Mouse (Mus musculus) midbrain, embryonic 11.5 days (tissue): ENCODE results near the gene Scai. TPM values are rescaled to one million over a fixed set of nuclear protein-coding genes. Genes with fewer than 3 reads are reported as not detected.
A peak's percentile ranks its signal among the peaks of the same experiment; 100 is the strongest.
"Not testable (repeated sequence)": the region's sequence is repeated elsewhere in the genome, so short reads cannot be mapped to it uniquely, and the experiment has no call there.

Experiments used
- ATAC-seq: fragments of 200-750 bp; cut with Nextera tagmentation; 2 replicates; pipeline ENCODE4 v1.8.0; 2017; ENCODE audit warnings: moderate TSS enrichment, moderate library complexity; ENCODE audit not compliant: low FRiP score
- DNase-seq: peaks from one replicate; pipeline ENCODE4 v3.0.0; 2015; ENCODE audit warnings: low spot score; ENCODE audit errors: missing footprints
- H3K27ac ChIP-seq: fragments of 300-500 bp; sonication (generic); 2 replicates; pipeline ENCODE4 v1.5.1; 2014; ENCODE audit warnings: low read depth, low read length
- H3K27me3 ChIP-seq: fragments of 300-500 bp; sonication (generic); 2 replicates; pipeline ENCODE4 v1.6.1; 2014; ENCODE audit warnings: mild to moderate bottlenecking, low read length, moderate library complexity, mixed read lengths; ENCODE audit not compliant: control insufficient read depth, insufficient read depth
- H3K36me3 ChIP-seq: fragments of 300-500 bp; sonication (generic); 2 replicates; pipeline ENCODE4 v1.6.1; 2014; ENCODE audit warnings: mild to moderate bottlenecking, low read length, moderate library complexity, mixed read lengths; ENCODE audit not compliant: control insufficient read depth, insufficient read depth
- H3K4me1 ChIP-seq: fragments of 300-500 bp; sonication (generic); 2 replicates; pipeline ENCODE4 v1.6.1; 2014; ENCODE audit warnings: low read length; ENCODE audit not compliant: control insufficient read depth, insufficient read depth
- H3K4me2 ChIP-seq: fragments of 300-500 bp; sonication (generic); 2 replicates; pipeline ENCODE4 v1.6.1; 2014; ENCODE audit warnings: mild to moderate bottlenecking, moderate library complexity
- H3K4me3 ChIP-seq: fragments of 300-500 bp; sonication (generic); 2 replicates; pipeline ENCODE4 v1.5.1; 2014; ENCODE audit warnings: low read depth, low read length
- H3K9ac ChIP-seq: fragments of 300-500 bp; sonication (generic); 2 replicates; pipeline ENCODE4 v1.6.1; 2014; ENCODE audit warnings: low read length
- H3K9me3 ChIP-seq: fragments of 300-500 bp; sonication (generic); 2 replicates; pipeline ENCODE4 v1.6.1; 2016; ENCODE audit warnings: low read length; ENCODE audit not compliant: control insufficient read depth
- WGBS: fragments of 180-500 bp; shearing (Covaris S2); extraction: QIAGEN DNeasy Blood & Tissue Kit; methylation state at CpG from one replicate; pipeline ENCODE4 v1.1.7; 2014; 5-methylcytosine and 5-hydroxymethylcytosine counted together
- polyA plus RNA-seq: library from polyadenylated mRNA; unstranded; fragments of >200 nt; fragmentation: Nextera tagmentation; extraction: Ambion mirVana; gene quantifications from 2 replicates; pipeline ENCODE4 v1.2.1, GENCODE M21; 2014

The Scai gene
- polyA plus RNA-seq, 1 experiment from 2014 or later, result 8.2 TPM

DNA sequence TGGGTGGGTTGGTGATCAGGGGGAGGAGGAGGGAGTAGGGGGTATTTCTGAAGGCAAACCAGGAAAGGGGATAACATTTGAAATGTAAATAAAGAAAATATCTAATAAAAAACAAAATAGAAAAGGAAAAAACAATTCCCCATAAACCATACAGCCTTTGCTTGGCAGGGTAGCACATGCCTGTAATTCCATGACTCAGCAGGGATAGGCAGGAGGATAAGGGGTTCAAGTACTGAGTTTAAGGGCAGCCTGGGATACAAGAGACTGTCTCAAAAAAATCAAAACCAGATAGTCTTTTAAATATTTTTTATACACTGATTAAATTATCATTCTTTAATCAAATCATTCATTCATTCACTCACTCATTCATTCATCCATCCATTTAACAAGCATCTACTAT lies 80.0 kb downstream of the Scai start:
- Histone ChIP-seq H3K9me3 (no peaks in the 10 kb centered on the region), H3K4me3 (no peak overlapping the region), H3K4me2 (no peak overlapping the region), H3K36me3 (no peaks in the 10 kb centered on the region), H3K4me1 (no peaks in the 10 kb centered on the region), H3K27me3 (no peaks in the 10 kb centered on the region), H3K27ac (no peak overlapping the region), H3K9ac (no peak overlapping the region)
- ATAC-seq (no peak), DNase-seq (no peak)

DNA sequence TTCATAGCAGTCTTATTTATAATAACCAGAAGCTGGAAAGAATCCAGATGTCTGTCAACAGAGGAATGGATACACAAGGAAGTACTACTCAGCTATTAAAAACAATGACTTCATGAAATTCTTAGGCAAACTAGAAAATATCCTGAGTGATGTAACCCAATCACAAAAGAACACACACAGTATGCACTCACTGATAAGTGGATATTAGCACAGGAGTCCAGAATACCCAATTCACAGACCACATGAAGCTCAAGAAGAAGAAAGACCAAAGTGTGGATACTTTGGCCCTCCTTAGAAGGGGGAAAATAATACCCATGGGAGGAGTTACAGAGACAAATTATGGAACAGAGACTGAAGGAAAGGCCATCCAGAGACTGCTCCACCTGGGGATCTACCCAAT lies 80.8 kb downstream of the Scai start:
- H3K27ac ChIP-seq, H3K9me3 ChIP-seq, H3K4me2 ChIP-seq, H3K4me1 ChIP-seq, H3K36me3 ChIP-seq, H3K9ac ChIP-seq, H3K4me3 ChIP-seq, ATAC-seq, DNase-seq, H3K27me3 ChIP-seq: not testable (repeated sequence)

DNA sequence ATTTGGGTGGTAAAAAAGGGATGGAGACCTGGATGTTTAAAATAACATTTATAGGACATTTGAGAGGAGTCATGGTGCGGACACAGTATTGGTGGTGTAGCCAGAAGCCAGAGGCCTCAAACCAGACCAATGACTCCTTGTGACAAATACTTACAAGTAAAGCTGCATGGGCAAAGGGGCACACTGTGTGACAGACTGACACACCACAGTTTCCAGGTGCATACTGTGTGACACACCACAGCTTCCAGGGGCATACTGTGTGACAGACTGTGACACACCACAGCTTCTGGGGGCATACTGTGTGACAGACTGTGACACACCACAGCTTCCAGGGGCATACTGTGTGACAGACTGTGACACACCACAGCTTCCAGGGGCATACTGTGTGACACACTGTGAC lies 90.6 kb downstream of the Scai start:
- not testable (repeated sequence) for H3K9me3 ChIP-seq, H3K4me3 ChIP-seq, H3K4me1 ChIP-seq, DNase-seq, H3K4me2 ChIP-seq, ATAC-seq, H3K36me3 ChIP-seq, H3K9ac ChIP-seq, H3K27me3 ChIP-seq, H3K27ac ChIP-seq
- WGBS, result 95% methylated on average over 1 of the region's 1 CpGs

DNA sequence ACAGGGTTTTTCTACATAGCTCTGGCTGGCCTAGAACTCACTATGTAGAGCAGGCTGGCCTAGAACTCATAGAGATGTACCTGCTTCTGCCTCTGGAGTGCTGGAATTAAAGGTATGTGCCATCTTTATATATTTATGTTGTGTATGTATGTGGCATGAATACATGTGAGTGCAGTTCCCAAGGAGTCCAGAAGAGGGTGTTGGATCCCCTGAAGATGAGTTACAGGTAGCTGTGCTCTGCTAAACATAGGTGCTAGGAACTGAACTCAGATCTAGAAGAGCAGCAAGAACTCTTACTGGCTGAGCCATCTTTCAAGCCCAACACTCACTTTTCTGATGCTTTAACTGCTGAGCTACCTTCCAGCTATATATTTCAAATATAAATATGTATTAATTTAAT lies 92.5 kb downstream of the Scai start:
- no peaks in the 10 kb centered on the region for H3K4me1 ChIP-seq
- H3K27me3 ChIP-seq, result no peaks in the 10 kb centered on the region
- H3K27ac ChIP-seq, result no peak overlapping the region
- ATAC-seq (no peak), DNase-seq (no peak)
- no peak overlapping the region for H3K4me2 ChIP-seq
- H3K4me3 ChIP-seq, result no peak overlapping the region
- H3K9me3 ChIP-seq, result no peaks in the 10 kb centered on the region
- H3K9ac ChIP-seq, result no peak overlapping the region
- H3K36me3 ChIP-seq, result 0 out of 2 replicates have a peak, but pooled peaks cover under 1% of the 10 kb centered on the region

DNA sequence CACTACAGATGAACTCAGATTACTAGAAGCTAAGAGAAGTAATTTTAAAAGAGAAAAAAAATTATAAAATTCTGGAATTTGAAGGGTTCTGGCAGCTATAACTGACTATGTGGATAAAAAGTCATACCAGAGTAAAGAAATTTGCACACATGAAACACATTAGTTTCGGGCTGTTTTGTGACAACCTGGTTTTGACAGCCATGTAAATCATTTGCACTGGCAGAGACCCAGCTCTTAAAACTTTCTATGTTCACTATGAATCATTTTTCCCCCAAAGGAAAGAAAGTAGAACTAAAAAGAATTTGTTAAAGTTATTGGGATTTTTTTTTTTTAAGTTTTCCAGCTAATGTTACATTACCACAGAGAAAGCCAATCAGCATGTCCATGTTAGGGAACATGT lies 98.6 kb downstream of the Scai start:
- no peaks in the 10 kb centered on the region for H3K27me3 ChIP-seq

DNA sequence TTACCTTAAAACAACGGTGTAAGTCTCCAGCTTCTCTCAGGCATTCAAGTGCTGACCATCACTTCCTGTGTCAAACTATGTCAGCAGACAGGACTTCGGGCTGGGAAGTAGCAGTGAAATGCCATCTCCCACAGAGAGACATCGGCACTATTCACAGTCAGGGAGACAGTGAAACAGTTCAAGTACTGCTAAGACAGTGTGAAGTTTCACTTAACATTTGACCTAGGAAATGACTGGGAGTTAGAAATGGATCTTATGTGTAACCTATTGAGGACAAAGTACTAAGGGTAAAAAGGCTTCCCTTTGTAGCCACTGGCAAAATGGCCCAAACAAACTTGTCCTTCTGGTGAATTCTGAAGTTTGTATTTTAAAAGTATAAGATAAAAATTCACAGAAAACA lies 107.8 kb downstream of the Scai start:
- peaks cover 8% of the 10 kb centered on the region for H3K36me3 ChIP-seq
- 89% methylated on average over 3 of the region's 3 CpGs for WGBS
- no peak for DNase-seq

More for the DNA sequence above, 98.6 kb downstream of the Scai start:
- Histone ChIP-seq H3K9ac (no peak overlapping the region), H3K36me3 (0 out of 2 replicates have a peak, but pooled peaks cover 2% of the 10 kb centered on the region), H3K4me1 (no peaks in the 10 kb centered on the region), H3K27ac (no peak overlapping the region), H3K9me3 (no peaks in the 10 kb centered on the region), H3K4me2 (no peak overlapping the region), H3K4me3 (no peak overlapping the region)
- 88% methylated on average over 1 of the region's 1 CpGs for WGBS
- ATAC-seq (no peak), DNase-seq (no peak)

DNA sequence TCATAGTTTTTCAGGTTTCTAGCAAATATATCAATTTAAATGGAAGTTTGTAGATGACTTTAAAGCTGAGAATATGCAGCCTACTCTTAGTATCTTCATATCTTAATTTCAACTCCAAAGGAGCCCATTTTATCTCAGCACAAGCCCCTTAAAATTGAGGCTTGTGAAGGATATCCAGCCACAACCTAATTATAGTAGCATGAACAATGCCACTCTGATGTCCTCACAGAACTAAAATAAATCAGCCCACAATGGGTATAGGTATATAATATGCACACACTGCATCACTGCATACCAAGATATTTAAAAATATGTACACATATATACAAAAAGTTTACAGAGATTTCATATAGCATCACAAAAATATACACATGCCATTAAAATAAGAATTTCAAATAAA lies 119.9 kb downstream of the Scai start:
- Histone ChIP-seq H3K4me1 (no peaks in the 10 kb centered on the region), H3K27ac (no peak overlapping the region), H3K36me3 (no peaks in the 10 kb centered on the region), H3K4me3 (no peak overlapping the region), H3K27me3 (no peaks in the 10 kb centered on the region), H3K9me3 (no peaks in the 10 kb centered on the region), H3K4me2 (no peak overlapping the region), H3K9ac (no peak overlapping the region)
- DNase-seq, result no peak
- no peak for ATAC-seq

More for the DNA sequence above, 107.8 kb downstream of the Scai start:
- no peak overlapping the region for H3K4me3 ChIP-seq
- no peaks in the 10 kb centered on the region for H3K4me1 ChIP-seq
- H3K27ac ChIP-seq, result no peak overlapping the region
- ATAC-seq, result no peak
- no peaks in the 10 kb centered on the region for H3K27me3 ChIP-seq
- no peaks in the 10 kb centered on the region for H3K9me3 ChIP-seq
- H3K4me2 ChIP-seq, result no peak overlapping the region
- H3K9ac ChIP-seq, result no peak overlapping the region

DNA sequence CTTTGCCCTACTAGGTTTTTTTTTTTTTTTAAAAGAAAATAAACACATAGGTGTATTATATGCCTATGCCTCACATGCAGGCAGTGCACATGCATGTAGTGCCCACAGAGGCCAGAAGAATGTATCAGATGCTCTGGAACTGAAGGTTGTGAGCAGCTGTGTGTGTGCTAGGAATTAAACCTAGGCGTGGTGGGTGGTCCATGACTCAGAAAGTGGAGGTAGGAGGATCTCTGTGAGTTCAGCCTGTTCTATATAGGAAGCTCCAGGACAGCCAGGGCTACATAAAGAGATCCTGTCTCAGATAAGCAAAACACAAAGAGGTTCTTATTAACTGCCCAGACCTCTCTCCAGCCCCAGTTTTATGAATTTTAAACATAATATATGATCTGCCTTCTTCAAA lies 121.4 kb downstream of the Scai start:
- 66% methylated on average over 1 of the region's 1 CpGs for WGBS
- ATAC-seq, result no peak
- no peaks in the 10 kb centered on the region for H3K9me3 ChIP-seq
- no peak overlapping the region for H3K27ac ChIP-seq
- no peak overlapping the region for H3K4me2 ChIP-seq
- no peaks in the 10 kb centered on the region for H3K36me3 ChIP-seq
- H3K27me3 ChIP-seq, result no peaks in the 10 kb centered on the region
- H3K4me1 ChIP-seq, result peaks cover 4% of the 10 kb centered on the region
- no peak for DNase-seq
- H3K4me3 ChIP-seq, result no peak overlapping the region
- no peak overlapping the region for H3K9ac ChIP-seq

DNA sequence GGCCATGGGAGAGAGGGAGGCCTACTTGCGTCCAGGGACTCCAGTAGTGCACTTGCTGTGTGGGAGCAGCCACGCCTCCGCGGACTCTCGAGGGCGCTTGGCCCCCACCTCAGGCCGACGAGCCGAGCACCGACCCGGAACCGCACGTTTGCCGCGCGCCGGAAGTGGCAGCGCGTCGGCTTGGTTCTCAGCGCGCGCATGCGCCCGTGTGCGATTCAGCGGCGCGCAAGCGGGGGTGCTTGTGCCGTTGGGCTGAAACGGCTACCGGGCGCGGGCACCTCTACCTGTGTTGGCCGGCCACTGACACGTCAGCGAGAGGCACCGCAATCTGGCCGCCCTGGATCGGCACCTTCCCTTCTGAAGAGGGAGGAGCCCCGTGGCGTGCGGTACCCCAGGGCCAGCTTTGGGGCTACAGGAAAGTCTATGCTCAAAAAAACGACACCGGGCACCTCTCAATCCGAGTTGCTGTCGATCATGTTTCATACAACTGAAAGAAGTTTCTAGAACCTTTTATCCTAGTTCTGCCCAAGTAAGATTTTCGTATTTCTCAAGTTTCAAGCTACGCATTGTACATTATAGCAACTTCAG lies 125.0 kb downstream of the Scai start, which contains the start of gene Golga1:
Golga1 (minus strand) TSS at position 142 of the 588 bp plus-strand sequence.
- DNase-seq, result peak; percentile 99
- WGBS, result 1% methylated on average over 50 of the region's 50 CpGs
- Histone ChIP-seq H3K4me2 (peak within 1 kb of the TSS; percentile 64), H3K4me1 (peaks cover 4% of the 10 kb centered on the region), H3K4me3 (peak within 1 kb of the TSS; percentile 78), H3K36me3 (no peaks in the 10 kb centered on the region), H3K27ac (peak within 1 kb of the TSS; percentile 52), H3K9ac (peak within 1 kb of the TSS; percentile 94), H3K27me3 (no peaks in the 10 kb centered on the region), H3K9me3 (no peaks in the 10 kb centered on the region)
- ATAC-seq, result peak; percentile 99
